ENCODE assay signal across 23 mouse cellular contexts in genomic region chr7:46852666-46853065, GRCm38 (mm10). TPM values are rescaled to one million over a fixed set of nuclear protein-coding genes. Genes with fewer than 3 reads are reported as not detected.
"Had no signal": no experiment of that assay in that cellular context is flagged by ENCODE, and none has a peak within 500 bp of the region (broad histone marks: within the 10 kb centered on the region; RNA-seq: fewer than 3 reads in every experiment).

No protein-coding gene starts in this region.

- ATAC-seq: midbrain, embryonic 13.5 days; midbrain, embryonic 15.5 days had no signal

- H3K27me3 ChIP-seq: midbrain, embryonic 13.5 days; midbrain, embryonic 15.5 days; neural tube, embryonic 13.5 days; neural tube, embryonic 15.5 days had no signal

- H3K4me2 ChIP-seq: lung, embryonic 14.5 days; midbrain, embryonic 11.5 days; midbrain, embryonic 13.5 days; midbrain, embryonic 15.5 days; neural tube, embryonic 13.5 days; neural tube, embryonic 15.5 days had no signal

- H3K9ac ChIP-seq: lung, embryonic 14.5 days; midbrain, embryonic 13.5 days; midbrain, embryonic 15.5 days; neural tube, embryonic 13.5 days; neural tube, embryonic 15.5 days had no signal

- H3K27ac ChIP-seq: midbrain, embryonic 13.5 days; midbrain, embryonic 15.5 days; neural tube, embryonic 13.5 days; neural tube, embryonic 15.5 days had no signal

- H3K4me3 ChIP-seq: midbrain, embryonic 13.5 days; midbrain, embryonic 15.5 days; myocyte; neural tube, embryonic 13.5 days; neural tube, embryonic 15.5 days had no signal

- H3K4me1 ChIP-seq: midbrain, embryonic 15.5 days; neural tube, embryonic 15.5 days had no signal

- H3K9me3 ChIP-seq: midbrain, embryonic 13.5 days; midbrain, embryonic 15.5 days; neural tube, embryonic 13.5 days; neural tube, embryonic 15.5 days had no signal

- DNase-seq: lung, adult 18-20 months; lung, embryonic 14.5 days; lung, postnatal 10 days; lung, postnatal 4 days; retina, postnatal 1 day; right cerebral cortex, adult 18-20 months; right cerebral cortex, postnatal 25 days; right cerebral cortex, postnatal 4 days; spleen, adult 18-20 months; thymus, adult 18-20 months; thymus, postnatal 14 days; thymus, postnatal 36 days had no signal

RNA-seq across cellular contexts. Expression of gene Ldhc, which starts 8.3 kb away (rescaled TPM):
- polyA plus RNA-seq: midbrain, embryonic 11.5 days; neural tube, embryonic 11.5 days; neural tube, embryonic 13.5 days; small intestine, adult 2 months; stomach, embryonic 14.5 days; stomach, embryonic 16.5 days; thymus, postnatal 0 days had no signal
